Mouse (Mus musculus): ENCODE data around the gene Ccdc51. TPM values are rescaled to one million over a fixed set of nuclear protein-coding genes. Genes with fewer than 3 reads are reported as not detected.

Gene Ccdc51
- polyA plus RNA-seq, 1 experiment from 2014 or later, result 17.5 TPM

DNA sequence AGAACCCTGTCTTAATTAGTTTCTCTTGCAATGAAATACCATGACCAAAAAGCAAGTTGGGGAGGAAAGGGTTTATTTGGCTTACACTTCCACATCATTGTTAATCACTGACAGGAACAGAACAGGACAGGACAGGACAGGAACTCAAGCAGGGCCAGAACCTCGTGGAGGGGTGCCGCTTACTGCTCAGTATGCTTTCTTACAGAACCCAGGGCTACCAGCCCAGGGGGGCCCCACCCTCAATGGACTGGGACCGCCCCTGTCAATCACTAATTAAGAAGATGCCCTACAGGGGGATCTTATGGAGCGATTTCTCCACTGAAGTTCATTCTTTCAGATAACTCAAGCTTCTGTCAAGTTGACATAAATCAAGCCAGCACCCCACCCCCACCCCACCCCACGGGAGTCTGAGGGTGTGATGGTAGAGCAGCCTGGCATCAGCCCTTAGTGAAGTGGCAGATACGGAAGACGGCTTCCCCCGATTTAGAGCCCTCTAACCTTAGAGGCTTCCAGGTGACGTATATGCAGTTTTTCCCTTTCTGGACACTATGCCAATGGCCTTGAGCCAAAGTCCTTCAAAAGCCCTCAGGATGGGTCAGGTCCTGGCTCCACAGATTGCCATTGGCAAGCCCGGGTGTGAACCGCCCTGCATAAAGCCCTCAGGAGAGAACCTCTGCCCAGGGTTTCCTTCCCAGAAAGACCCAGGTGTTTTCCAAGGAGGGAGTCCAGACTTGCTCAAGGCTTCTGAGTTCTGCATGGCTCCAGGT lies 11.7 kb downstream of the Ccdc51 start:
- H3K9ac ChIP-seq (replicated peaks; ENCODE audit: low read depth, low read length), result peak overlapping the region; percentile 93
- peak overlapping the region; percentile 70 for H3K4me3 ChIP-seq (replicated peaks; ENCODE audit: low read length)
- no peaks in the 10 kb centered on the region for H3K36me3 ChIP-seq (ENCODE audit: control insufficient read depth, insufficient read depth)
- no peak for ATAC-seq
- peaks cover 39% of the 10 kb centered on the region for H3K4me1 ChIP-seq (replicated peaks; ENCODE audit: control insufficient read depth, insufficient read depth, low read length)
- no peaks in the 10 kb centered on the region for H3K9me3 ChIP-seq (ENCODE audit: control insufficient read depth, low read length)
- H3K27me3 ChIP-seq (replicated peaks; ENCODE audit: control insufficient read depth, insufficient read depth, low read length), result no peaks in the 10 kb centered on the region
- H3K4me2 ChIP-seq (ENCODE audit: low read length), result peak overlapping the region; percentile 95
- 12% methylated on average over 11 of the region's 11 CpGs for WGBS
- peak overlapping the region; percentile 100 for H3K27ac ChIP-seq (ENCODE audit: low read length)

DNA sequence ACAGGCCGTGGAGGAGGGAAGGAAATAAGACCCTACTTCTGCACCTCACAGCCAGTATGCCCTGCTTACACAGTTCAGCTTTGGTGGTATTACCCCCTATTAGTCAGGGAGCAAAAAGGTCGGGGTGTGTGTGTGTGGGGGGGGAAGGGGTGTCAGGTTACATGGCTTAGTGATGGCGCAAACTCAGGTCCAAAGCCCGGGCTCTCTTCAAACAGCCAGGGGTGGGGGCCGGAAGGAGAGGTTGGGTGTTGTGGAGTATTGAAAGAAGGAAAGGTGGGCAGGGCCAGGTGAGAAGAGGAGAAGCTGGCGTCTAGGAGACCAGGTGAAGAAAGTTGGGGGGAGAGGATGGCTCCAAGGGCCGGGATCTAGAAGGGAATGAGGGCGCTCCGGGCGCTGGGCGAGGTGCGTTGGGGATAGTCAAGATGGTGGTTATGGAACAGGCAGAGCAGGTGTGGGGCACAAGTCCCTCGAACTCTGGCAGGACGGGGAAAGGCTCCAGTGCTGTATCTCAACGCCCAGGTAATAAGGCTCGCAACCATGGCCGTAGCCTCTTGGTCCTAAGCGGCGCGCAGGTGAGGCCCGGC lies 12.4 kb downstream of the Ccdc51 start:
- H3K9ac ChIP-seq (replicated peaks; ENCODE audit: low read depth, low read length), result peak overlapping the region; percentile 93
- WGBS, result under 1% methylated on average over 21 of the region's 21 CpGs
- ATAC-seq, result no peak; the same call in 1 of the 2 replicates
- peak overlapping the region; percentile 95 for H3K4me2 ChIP-seq (ENCODE audit: low read length)
- peaks cover 46% of the 10 kb centered on the region for H3K4me1 ChIP-seq (replicated peaks; ENCODE audit: control insufficient read depth, insufficient read depth, low read length)
- no peaks in the 10 kb centered on the region for H3K27me3 ChIP-seq (replicated peaks; ENCODE audit: control insufficient read depth, insufficient read depth, low read length)
- H3K36me3 ChIP-seq (ENCODE audit: control insufficient read depth, insufficient read depth), result no peaks in the 10 kb centered on the region
- peak overlapping the region; percentile 70 for H3K4me3 ChIP-seq (replicated peaks; ENCODE audit: low read length)
- no peaks in the 10 kb centered on the region for H3K9me3 ChIP-seq (ENCODE audit: control insufficient read depth, low read length)
- H3K27ac ChIP-seq (ENCODE audit: low read length), result peak overlapping the region; percentile 100

DNA sequence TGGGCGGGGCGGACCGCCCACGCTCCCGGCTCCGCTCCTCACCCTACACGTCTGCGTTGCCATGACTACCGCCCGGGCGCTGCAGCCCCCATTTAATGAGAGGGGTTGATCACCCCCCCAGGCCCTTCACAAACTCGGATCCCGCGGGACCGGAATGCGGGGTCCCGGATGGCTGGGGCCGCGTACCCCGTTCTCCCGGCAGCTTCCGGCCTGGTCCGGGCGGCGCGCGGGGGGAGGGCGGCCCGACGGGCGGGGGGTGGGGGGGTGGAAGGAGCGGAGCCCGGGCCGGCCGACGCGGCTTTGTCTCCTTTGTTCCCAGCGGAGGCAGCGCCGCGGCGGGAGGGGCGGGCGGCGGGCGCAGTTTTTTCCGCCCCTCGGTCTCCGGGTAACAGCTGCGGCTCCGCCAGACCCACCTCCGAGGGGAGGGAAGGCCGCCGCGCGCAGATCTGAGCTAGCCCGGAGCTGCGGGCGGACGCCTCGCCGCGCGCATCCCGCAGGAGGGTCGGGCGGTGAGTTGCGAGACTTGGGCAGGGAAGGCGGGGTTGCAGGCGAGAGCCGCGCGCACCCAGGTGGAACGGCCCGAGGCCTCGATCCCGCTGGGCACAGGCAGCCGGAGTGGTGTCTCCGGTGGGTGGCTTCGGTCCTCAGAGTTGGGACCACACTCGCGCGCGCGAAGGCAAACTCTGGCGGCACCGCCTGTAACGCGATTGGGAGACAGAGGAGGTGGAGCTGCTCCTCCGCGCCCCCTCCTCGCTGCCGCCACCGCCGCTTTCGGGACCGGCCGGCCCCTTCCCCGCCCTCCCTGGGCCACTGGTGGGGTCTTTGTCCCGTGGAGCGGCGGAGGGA lies 13.1 kb downstream of the Ccdc51 start, which contains the start of gene Plxnb1:
Gene Plxnb1, plus strand, starts transcription at position 253 of the 846 bp plus-strand sequence.
- Histone ChIP-seq H3K4me1 (replicated peaks; ENCODE audit: control insufficient read depth, insufficient read depth, low read length) (peaks cover 46% of the 10 kb centered on the region), H3K36me3 (ENCODE audit: control insufficient read depth, insufficient read depth) (0 out of 2 replicates have a peak, but pooled peaks cover 2% of the 10 kb centered on the region), H3K9me3 (ENCODE audit: control insufficient read depth, low read length) (no peaks in the 10 kb centered on the region), H3K9ac (replicated peaks; ENCODE audit: low read depth, low read length) (peak within 1 kb of the TSS; percentile 93), H3K27ac (ENCODE audit: low read length) (peak within 1 kb of the TSS; percentile 100), H3K4me2 (ENCODE audit: low read length) (peak within 1 kb of the TSS; percentile 95), H3K27me3 (replicated peaks; ENCODE audit: control insufficient read depth, insufficient read depth, low read length) (no peaks in the 10 kb centered on the region), H3K4me3 (replicated peaks; ENCODE audit: low read length) (peak within 1 kb of the TSS; percentile 70)
- peak; percentile 78 for ATAC-seq
- WGBS, result 0% methylated on average over 88 of the region's 102 CpGs

DNA sequence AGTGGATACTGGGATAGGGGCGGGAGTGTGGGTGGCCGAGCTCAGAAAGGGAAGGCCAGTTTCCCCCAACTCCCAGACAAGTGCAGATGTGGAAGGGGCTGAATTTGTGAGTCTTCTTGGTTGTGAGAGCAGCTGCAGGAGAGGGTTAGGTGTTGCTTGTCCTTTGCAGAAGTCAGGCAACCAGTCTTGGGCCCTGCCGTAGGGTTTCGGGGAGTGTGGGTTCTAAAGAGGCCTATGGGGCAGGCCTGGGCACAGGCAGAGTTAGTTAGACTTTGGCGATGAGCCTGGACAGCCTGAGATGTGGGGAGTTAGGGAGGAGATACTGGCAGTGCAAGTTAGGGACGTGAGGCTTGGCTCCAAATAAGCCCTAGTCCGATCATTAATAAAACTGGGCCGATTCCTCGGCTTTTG lies 14.0 kb downstream of the Ccdc51 start:
- no peaks in the 10 kb centered on the region for H3K27me3 ChIP-seq (replicated peaks; ENCODE audit: control insufficient read depth, insufficient read depth, low read length)
- WGBS, result 1% methylated on average over 9 of the region's 9 CpGs
- H3K4me1 ChIP-seq (replicated peaks; ENCODE audit: control insufficient read depth, insufficient read depth, low read length), result peaks cover 46% of the 10 kb centered on the region

GRCm38 (mm10) chr9:109096856-109097255 lies 14.6 kb downstream of the Ccdc51 start:
- Histone ChIP-seq H3K36me3 (ENCODE audit: control insufficient read depth, insufficient read depth) (0 out of 2 replicates have a peak, but pooled peaks cover 2% of the 10 kb centered on the region), H3K4me3 (replicated peaks; ENCODE audit: low read length) (peak overlapping the region; percentile 70), H3K4me1 (replicated peaks; ENCODE audit: control insufficient read depth, insufficient read depth, low read length) (peaks cover 46% of the 10 kb centered on the region), H3K9me3 (ENCODE audit: control insufficient read depth, low read length) (no peaks in the 10 kb centered on the region), H3K27me3 (replicated peaks; ENCODE audit: control insufficient read depth, insufficient read depth, low read length) (no peaks in the 10 kb centered on the region), H3K27ac (ENCODE audit: low read length) (peak overlapping the region; percentile 100), H3K9ac (replicated peaks; ENCODE audit: low read depth, low read length) (peak overlapping the region; percentile 93), H3K4me2 (ENCODE audit: low read length) (peak overlapping the region; percentile 95)
- 9% methylated on average over 6 of the region's 6 CpGs for WGBS
- ATAC-seq, result no peak

More for the DNA sequence above, 14.0 kb downstream of the Ccdc51 start:
- H3K36me3 ChIP-seq (ENCODE audit: control insufficient read depth, insufficient read depth), result 0 out of 2 replicates have a peak, but pooled peaks cover 2% of the 10 kb centered on the region
- ATAC-seq, result peak; percentile 21
- peak overlapping the region; percentile 100 for H3K27ac ChIP-seq (ENCODE audit: low read length)
- H3K9ac ChIP-seq (replicated peaks; ENCODE audit: low read depth, low read length), result peak overlapping the region; percentile 93
- peak overlapping the region; percentile 95 for H3K4me2 ChIP-seq (ENCODE audit: low read length)
- H3K4me3 ChIP-seq (replicated peaks; ENCODE audit: low read length), result peak overlapping the region; percentile 70
- no peaks in the 10 kb centered on the region for H3K9me3 ChIP-seq (ENCODE audit: control insufficient read depth, low read length)

GRCm38 (mm10) chr9:109097291-109097690 lies 15.0 kb downstream of the Ccdc51 start:
- Histone ChIP-seq H3K4me1 (replicated peaks; ENCODE audit: control insufficient read depth, insufficient read depth, low read length) (peaks cover 46% of the 10 kb centered on the region), H3K9ac (replicated peaks; ENCODE audit: low read depth, low read length) (peak overlapping the region; percentile 93), H3K36me3 (ENCODE audit: control insufficient read depth, insufficient read depth) (peaks cover 6% of the 10 kb centered on the region), H3K27ac (ENCODE audit: low read length) (peak overlapping the region; percentile 100), H3K9me3 (ENCODE audit: control insufficient read depth, low read length) (no peaks in the 10 kb centered on the region), H3K4me3 (replicated peaks; ENCODE audit: low read length) (peak overlapping the region; percentile 70), H3K27me3 (replicated peaks; ENCODE audit: control insufficient read depth, insufficient read depth, low read length) (no peaks in the 10 kb centered on the region), H3K4me2 (ENCODE audit: low read length) (peak overlapping the region; percentile 95)
- WGBS, result 4% methylated on average over 6 of the region's 6 CpGs
- no peak for ATAC-seq

DNA sequence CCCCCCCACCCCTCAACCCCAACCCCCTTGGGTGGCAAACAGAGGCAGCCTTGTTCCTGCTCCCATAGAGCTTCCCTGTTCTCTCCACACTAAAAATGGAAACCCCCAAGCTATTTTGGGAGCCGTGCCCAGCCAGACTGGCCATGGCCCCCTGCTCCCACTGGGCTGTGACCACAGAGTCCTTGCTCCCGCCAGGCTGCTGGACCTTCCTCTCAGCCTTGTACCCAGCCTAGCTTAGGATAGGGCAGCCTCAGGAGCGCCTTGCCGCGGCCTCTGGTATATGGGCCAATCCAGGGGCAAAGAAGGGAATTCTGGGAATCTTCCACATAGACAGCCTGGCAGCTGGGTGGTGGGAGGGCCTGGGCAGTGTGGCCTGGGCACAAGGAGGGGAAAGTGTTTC lies 15.5 kb downstream of the Ccdc51 start:
- H3K9ac ChIP-seq (replicated peaks; ENCODE audit: low read depth, low read length), result peak overlapping the region; percentile 34
- WGBS, result 39% methylated on average over 5 of the region's 5 CpGs
- H3K4me3 ChIP-seq (replicated peaks; ENCODE audit: low read length), result peak overlapping the region; percentile 70
- H3K4me1 ChIP-seq (replicated peaks; ENCODE audit: control insufficient read depth, insufficient read depth, low read length), result peaks cover 46% of the 10 kb centered on the region
- H3K9me3 ChIP-seq (ENCODE audit: control insufficient read depth, low read length), result no peaks in the 10 kb centered on the region
- no peaks in the 10 kb centered on the region for H3K27me3 ChIP-seq (replicated peaks; ENCODE audit: control insufficient read depth, insufficient read depth, low read length)
- peak overlapping the region; percentile 100 for H3K27ac ChIP-seq (ENCODE audit: low read length)
- peak; percentile 14 for ATAC-seq
- peak overlapping the region; percentile 95 for H3K4me2 ChIP-seq (ENCODE audit: low read length)
- H3K36me3 ChIP-seq (ENCODE audit: control insufficient read depth, insufficient read depth), result peaks cover 9% of the 10 kb centered on the region

- H3K36me3 ChIP-seq (ENCODE audit: control insufficient read depth, insufficient read depth), result peaks cover 9% of the 10 kb centered on the region
- no peaks in the 10 kb centered on the region for H3K9me3 ChIP-seq (ENCODE audit: control insufficient read depth, low read length)
- peak overlapping the region; percentile 95 for H3K4me2 ChIP-seq (ENCODE audit: low read length)
- H3K9ac ChIP-seq (replicated peaks; ENCODE audit: low read depth, low read length), result peak overlapping the region; percentile 34
- H3K27ac ChIP-seq (ENCODE audit: low read length), result peak overlapping the region; percentile 100
- no peak for ATAC-seq
- peaks cover 44% of the 10 kb centered on the region for H3K4me1 ChIP-seq (replicated peaks; ENCODE audit: control insufficient read depth, insufficient read depth, low read length)
- no peaks in the 10 kb centered on the region for H3K27me3 ChIP-seq (replicated peaks; ENCODE audit: control insufficient read depth, insufficient read depth, low read length)
- peak overlapping the region; percentile 70 for H3K4me3 ChIP-seq (replicated peaks; ENCODE audit: low read length)
- WGBS, result 82% methylated on average over 8 of the region's 8 CpGs
These were observed 16.1 kb downstream of the Ccdc51 start for GRCm38 (mm10) chr9:109098366-109098765.
